Mouse (Mus musculus) olfactory bulb, adult 2 months (tissue): ENCODE data around the gene Pla2g4e.

Experiments
- CTCF ChIP-seq: fragments of 200-500 bp; IDR thresholded peaks from 2 replicates; pipeline ENCODE4 v1.5.1; 2012; ENCODE audit warnings: low read depth, mild to moderate bottlenecking, low read length, moderate library complexity; ENCODE audit not compliant: insufficient read depth
- POLR2A ChIP-seq: fragments of 200-500 bp; IDR thresholded peaks from 2 replicates; pipeline ENCODE4 v1.6.1; 2012; ENCODE audit warnings: mild to moderate bottlenecking, low read depth, low read length, moderate library complexity; ENCODE audit not compliant: insufficient read depth

DNA sequence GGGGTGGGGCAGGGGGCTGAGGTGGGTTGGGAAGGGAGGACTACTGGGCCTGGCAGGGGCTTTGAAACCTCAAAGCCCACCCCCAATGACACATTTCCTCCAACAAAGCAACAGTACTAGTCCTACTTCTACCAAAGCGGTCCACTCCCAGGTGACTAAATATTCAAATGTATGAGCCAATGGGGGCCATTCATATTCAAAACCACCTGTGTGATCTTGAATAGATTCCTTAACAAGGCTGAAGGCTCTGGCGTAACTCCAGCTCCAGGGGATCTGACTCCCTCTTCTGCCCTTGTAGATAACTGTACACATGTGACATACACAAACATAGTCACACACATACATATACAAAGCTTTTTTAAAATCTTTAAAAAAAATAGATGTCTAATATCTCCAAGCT lies 1.1 kb downstream of the Pla2g4e start:
- TF ChIP-seq POLR2A: no peak
- TF ChIP-seq CTCF: no peak
